Mouse (Mus musculus): ENCODE measurements at regions not wholly inside any gene's neighbourhood (a gene's known extent, or its start where the extent isn't known, plus 50 kb on each side); places are given as distances from the start of the nearest gene placed in this dataset.

DNA sequence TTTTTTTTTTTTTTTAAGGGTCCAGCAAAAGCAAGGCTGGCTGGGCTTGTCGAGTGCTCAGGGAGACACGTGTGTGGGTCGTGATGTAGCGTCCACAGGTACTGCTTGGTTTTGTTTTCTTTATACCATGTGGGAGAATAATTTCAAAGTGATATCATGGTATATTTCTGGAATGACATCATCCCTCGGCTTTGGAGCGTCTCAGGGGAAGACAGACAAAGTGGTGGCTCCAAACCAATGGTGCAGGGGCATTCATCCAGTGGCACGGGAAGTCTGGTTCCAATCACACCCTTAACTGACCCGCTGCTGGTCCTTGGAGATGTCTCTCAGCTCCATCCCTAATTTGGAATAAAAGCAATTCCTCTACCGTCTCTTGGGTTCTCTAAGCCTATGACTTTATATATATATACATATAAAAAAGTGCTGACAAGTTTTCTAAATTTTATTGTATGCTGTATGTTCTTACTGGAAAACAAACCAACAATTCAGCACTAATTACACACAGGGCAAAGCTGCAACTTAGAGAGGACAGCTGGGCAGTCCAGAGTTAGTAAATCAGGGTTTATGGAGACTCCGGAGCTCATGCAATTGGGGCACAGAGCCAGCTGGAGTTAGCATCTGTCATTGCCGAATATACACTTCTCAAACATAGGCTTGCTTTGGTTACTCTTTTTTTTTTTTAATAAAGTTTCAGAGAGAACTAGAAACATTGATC, 115.3 kb downstream of the Evx1 start:
- intact Hi-C loops (cut with DNase I) = no loop called here
- no peak for DNase-seq (ENCODE audit: low spot score in 2 of 2)

DNA sequence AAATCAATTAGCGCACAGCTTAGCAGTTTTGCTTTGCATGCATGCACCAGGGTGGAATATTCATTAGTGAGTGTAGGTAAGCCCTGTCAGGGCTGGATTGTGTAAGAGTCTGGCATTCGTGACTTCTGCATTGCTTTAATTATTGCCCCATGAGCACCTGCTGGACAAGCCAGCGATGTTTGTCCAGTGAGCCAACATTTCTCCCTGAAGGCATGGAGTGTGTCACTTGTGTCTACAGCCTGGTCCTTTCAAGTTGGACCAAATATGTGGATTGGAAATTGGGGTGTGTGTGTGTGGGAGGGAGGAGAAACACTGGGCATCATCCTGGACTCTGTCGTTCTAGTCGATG, 115.9 kb downstream of the Evx1 start:
- intact Hi-C loops (cut with DNase I) = no loop called here
- DNase-seq (ENCODE audit: low spot score in 2 of 2) = no peak

DNA sequence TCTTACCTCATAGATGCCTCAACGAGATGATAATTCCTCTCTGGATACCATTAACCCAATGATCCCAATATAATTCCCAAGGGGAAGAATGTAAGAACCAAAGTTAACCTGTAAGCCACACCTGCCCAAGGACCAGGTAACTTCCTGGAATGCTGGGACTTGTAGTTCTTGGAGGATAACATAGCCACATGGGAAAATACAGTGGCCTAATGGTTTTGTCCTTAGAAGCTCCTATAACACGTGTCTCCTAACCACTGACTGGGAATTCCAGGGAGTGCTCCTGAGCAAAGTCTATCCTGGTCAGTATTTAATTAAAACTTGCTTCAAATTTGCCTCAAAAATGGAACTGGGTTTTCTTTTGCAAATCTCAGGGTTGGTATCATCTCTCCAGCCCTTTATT, 119.9 kb downstream of the Evx1 start:
- intact Hi-C loops (cut with DNase I) = no loop called here
- no peak for DNase-seq (ENCODE audit: low spot score in 2 of 2)

- intact Hi-C loops (cut with DNase I) = no loop called here
- no peak for DNase-seq (ENCODE audit: low spot score in 2 of 2)
Observed at GRCm38 (mm10) chr6:52434771-52435170, 121.5 kb downstream of the Evx1 start.

DNA sequence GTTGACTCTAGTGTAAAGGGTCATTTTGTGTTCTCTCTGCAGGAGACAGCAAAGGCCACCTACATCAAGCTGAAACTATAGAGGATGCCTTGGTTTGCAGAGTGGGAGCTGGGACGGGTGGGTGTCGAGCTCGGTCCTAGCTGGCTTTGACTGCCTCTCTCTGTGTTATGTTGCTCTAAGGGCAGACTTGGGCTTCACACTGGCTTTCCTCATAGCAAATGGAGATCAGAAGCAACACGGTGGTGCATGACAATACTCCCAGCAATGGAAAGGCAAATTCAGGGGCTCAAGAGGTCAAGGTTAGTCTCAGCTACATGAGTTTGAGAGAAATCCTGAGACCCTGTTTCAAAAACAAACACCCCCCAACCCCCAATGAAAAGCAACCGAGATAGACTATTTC, 122.1 kb downstream of the Evx1 start:
- intact Hi-C loops (cut with DNase I) = no loop called here
- no peak for DNase-seq (ENCODE audit: low spot score in 2 of 2)

- DNase-seq (ENCODE audit: low spot score in 2 of 2) = no peak
- intact Hi-C loops (cut with DNase I) = no loop called here
Observed at GRCm38 (mm10) chr6:52438366-52438765, 125.1 kb downstream of the Evx1 start.

GRCm38 (mm10) chr6:52439204-52439603, 125.9 kb downstream of the Evx1 start:
- intact Hi-C loops (cut with DNase I) = no loop called here
- no peak for DNase-seq (ENCODE audit: low spot score in 2 of 2)

DNA sequence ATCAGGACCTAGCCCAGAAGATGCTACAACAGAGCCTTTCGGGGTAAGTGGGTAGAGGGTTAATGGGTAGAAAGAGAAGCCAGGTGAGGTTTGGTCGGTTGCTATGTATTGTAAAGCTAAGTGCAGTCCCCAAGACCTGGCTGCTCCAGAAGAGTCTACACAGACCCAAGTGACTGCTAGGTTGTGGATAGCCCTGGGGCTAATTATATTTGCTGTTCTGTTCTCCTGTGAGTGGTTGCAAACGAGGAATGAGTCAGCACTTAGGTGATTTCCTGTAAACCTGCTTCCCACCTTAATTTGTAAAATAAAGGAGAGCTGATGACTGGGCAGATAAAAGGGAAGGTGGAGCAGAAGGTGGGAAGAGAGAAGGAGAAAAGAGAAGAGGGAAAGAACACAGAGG, 126.9 kb downstream of the Evx1 start:
- intact Hi-C loops (cut with DNase I) = no loop called here
- DNase-seq (ENCODE audit: low spot score in 2 of 2) = no peak

DNA sequence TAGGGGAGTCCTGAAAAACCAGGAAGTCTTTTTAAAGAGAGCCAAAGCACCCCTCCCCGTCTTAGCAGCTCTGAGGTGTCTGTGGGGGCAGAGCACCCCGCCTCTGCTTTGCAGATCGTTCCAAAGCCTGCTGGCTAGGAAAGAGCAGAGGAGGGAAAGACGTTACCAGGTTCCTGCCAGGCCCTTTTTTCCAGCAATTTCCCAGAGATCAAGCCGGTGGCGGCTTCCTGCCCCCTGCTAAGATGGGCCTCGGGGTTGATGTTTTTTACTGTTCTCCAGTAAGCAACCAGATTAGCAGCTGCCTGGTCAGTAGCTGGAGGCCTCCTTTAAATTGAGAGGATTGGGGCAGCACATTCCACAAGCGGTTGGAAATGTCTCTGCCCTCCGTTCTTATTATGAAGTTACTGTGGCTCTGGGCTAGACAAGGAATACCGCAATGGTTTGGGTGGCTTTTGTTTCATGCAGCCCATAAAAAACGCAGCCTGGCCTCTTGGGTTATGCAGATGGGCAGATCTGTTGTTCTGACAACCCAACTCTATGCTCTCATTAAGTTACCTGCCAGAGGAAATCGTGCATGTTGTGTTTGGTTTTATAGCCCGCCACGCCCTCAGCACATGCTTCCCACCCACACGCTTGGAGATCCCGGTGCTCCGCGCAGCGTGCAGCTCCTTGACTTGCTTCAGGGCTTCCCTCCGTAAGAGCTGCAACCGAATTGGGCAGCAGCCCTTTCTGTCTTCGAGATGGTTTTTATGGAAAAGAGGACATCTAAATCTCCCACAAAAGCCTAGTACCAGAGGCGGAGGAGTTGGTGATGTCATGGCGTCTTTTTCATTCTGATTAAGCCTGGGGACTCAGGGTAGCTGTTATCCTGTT, 130.1 kb downstream of the Evx1 start:
- DNase-seq (ENCODE audit: low spot score in 2 of 2) = peak; percentile 43 to 49
- intact Hi-C loops (cut with DNase I) = no loop called here

DNA sequence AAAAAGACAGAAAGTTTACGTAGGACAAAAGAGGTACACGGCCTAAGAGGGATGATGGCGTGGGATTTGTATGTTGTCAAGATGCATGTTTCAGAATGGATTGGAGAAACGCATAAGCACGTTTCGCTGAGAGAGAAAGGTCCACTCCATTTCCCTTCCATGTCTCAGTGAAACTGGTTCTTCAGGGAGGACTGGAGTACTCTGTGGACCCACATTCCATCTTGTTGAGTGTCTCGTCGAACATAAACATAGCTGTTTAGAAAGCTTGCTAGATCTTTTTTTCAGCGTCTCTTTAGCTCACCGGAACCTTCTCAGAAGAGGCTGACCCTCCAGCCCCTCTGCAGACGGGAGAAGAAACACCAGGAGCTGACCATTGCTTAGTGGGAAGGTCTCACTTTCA, 145.5 kb downstream of the Evx1 start:
- DNase-seq (ENCODE audit: low spot score in 2 of 2) = no peak
- intact Hi-C loops (cut with DNase I) = no loop called here

- intact Hi-C loops (cut with DNase I) = no loop called here
- no peak for DNase-seq (ENCODE audit: low spot score in 2 of 2)
Observed at GRCm38 (mm10) chr6:52461186-52461585, 147.9 kb downstream of the Evx1 start.

DNA sequence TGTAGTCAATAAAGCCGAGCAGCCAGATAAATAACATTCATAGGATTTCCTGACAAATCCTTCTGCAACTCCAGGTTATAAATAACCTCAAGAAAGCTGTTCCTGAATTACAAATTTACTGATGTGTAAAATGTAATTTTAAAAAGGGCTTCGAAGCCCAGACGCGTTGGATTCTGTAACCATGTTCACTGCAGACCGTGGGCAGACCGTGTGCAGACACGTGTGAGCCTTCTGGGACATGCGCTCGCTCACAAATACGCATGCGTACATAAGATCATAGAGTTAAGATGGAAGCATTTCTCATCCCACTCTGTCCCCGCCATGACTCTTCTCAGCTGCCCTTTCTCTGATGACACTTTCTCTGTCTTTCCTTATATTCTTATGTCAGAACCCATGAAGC, 150.1 kb downstream of the Evx1 start:
- DNase-seq (ENCODE audit: low spot score in 2 of 2) = peak; percentile 26 to 43
- intact Hi-C loops (cut with DNase I) = no loop called here

- no peak for DNase-seq (ENCODE audit: low spot score in 2 of 2)
- intact Hi-C loops (cut with DNase I) = no loop called here
Observed at GRCm38 (mm10) chr6:52464571-52464970, 151.3 kb downstream of the Evx1 start.

- intact Hi-C loops (cut with DNase I) = no loop called here
- no peak for DNase-seq (ENCODE audit: low spot score in 2 of 2)
Observed at GRCm38 (mm10) chr6:52465834-52466525, 152.7 kb downstream of the Evx1 start.

DNA sequence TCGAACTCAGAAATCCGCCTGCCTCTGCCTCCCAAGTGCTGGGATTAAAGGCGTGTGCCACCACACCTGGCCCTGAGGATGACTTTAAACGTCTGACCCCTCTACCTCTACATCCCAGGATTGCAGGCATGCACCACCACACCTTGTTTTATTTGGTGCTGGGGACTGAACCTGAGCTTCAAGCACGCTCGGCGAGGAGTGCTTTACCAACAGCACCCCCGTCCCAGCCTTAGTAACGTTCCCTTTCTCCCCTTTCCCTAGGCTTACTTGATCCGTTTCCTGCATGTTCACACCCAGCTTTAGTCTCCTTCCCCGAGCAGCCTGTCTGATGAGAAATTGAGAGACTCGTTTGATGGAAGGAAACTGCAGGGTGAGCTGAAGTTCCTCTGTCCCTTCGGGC, 157.5 kb downstream of the Evx1 start:
- DNase-seq (ENCODE audit: low spot score in 2 of 2) = no peak
- intact Hi-C loops (cut with DNase I) = no loop called here

GRCm38 (mm10) chr6:52471384-52471957, 158.2 kb downstream of the Evx1 start:
- DNase-seq (ENCODE audit: low spot score in 2 of 2) = no peak
- intact Hi-C loops (cut with DNase I) = no loop called here

DNA sequence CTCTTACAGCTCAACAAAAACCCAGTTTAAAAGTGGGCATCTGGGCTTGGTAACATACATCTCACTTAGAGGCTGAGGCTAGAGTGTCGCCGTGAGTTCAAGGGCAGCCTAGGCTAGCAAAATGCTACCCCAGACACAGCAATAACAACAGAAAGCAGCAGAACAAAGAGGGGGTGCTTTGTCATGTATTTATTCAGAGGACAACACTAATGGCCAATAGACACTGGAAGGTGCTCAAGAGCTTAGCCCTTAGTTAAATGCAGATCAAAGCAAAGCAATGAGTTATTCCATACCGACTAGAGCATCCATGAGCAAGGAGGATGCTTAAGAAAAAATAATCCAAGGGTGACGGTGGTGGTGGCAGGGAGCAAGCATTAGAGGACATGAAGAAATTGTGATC, 158.7 kb downstream of the Evx1 start:
- intact Hi-C loops (cut with DNase I) = no loop called here
- DNase-seq (ENCODE audit: low spot score in 2 of 2) = no peak

DNA sequence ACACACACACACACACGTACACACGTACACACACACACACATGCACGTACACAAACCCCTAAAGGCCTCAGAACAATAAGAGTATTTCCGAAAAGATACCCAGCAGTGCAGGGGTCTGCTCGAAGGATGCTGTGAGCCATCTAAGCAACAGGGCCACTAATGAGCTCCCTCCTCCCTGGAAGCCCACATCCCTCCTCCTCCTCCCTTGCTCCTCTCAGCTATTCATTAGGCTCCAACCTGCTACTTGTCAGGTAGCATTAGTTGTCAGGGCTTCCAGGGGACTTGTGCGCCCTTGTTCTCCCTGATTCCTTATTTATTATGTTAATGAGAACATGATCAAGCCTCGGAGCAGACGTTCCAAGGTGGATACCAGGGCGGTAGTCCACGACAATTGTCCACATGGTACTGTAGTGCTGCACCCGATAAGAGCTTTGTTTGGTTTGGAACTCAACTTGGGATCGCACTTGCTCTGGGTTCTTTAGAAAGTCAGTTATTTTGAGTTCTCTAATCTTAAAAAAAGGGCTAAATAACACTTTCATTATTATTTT, 159.8 kb downstream of the Evx1 start:
- DNase-seq (ENCODE audit: low spot score in 2 of 2) = no peak
- intact Hi-C loops (cut with DNase I) = no loop called here

- intact Hi-C loops (cut with DNase I) = no loop called here
- no peak for DNase-seq (ENCODE audit: low spot score in 2 of 2)
Observed at GRCm38 (mm10) chr6:52473924-52474323, 160.6 kb downstream of the Evx1 start.

- intact Hi-C loops (cut with DNase I) = no loop called here
- no peak for DNase-seq (ENCODE audit: low spot score in 2 of 2)
Observed at GRCm38 (mm10) chr6:52475676-52476075, 162.4 kb downstream of the Evx1 start.

Data from left cerebral cortex, postnatal 36 days (tissue).